Comparison of ENCODE assay signal across 18 mouse cellular contexts in genomic region chr9:59271081-59271480, GRCm38 (mm10). TPM values are rescaled to one million over a fixed set of nuclear protein-coding genes. Genes with fewer than 3 reads are reported as not detected.
DNase-seq lines count a peak whose midpoint lies in the region; ATAC-seq and TF ChIP-seq lines count a peak whose summit lies in the region.
"Had no signal": no experiment of that assay in that cellular context is flagged by ENCODE, and none has a peak within 500 bp of the region (broad histone marks: within the 10 kb centered on the region; RNA-seq: fewer than 3 reads in every experiment).

No protein-coding gene starts in this region.

- intact Hi-C loops in gastrocnemius, adult 2 months (cut with DNase I), result no loop called here

- DNase-seq in gastrocnemius, adult 2 months, result no peak
- DNase-seq in gastrocnemius, adult 18-20 months (ENCODE audit: low spot score), result no peak
- DNase-seq in kidney, adult 9 months, result no peak
- DNase-seq in ZHBTc4 (ENCODE audit: low read depth, low spot score), result peak; percentile 53
- no peak for DNase-seq in thymus, postnatal 0 days (ENCODE audit: low spot score)
- no peak for DNase-seq in thymus, postnatal 14 days
- DNase-seq: B cell, adult 2 months; layer of hippocampus, postnatal 36 days; thymus, adult 2 months had no signal

- H3K27me3 ChIP-seq in kidney, embryonic 16.5 days (ENCODE audit: insufficient read depth, low read length), result no peaks in the 10 kb centered on the region
- H3K27me3 ChIP-seq in liver, embryonic 16.5 days (ENCODE audit: control insufficient read depth, insufficient read depth, low read depth, low read length), result no peaks in the 10 kb centered on the region
- H3K27me3 ChIP-seq: forebrain, embryonic 13.5 days; neural tube, embryonic 15.5 days had no signal

- H3K9ac ChIP-seq in kidney, embryonic 16.5 days (replicated peaks; ENCODE audit: low read length), result no peak overlapping the region
- no peak overlapping the region for H3K9ac ChIP-seq in liver, embryonic 16.5 days (ENCODE audit: low read depth, low read length)
- H3K9ac ChIP-seq: forebrain, embryonic 13.5 days; hindbrain, embryonic 14.5 days; neural tube, embryonic 15.5 days had no signal

- H3K4me3 ChIP-seq in gastrocnemius, adult 2 months, result no peak overlapping the region
- H3K4me3 ChIP-seq in kidney, embryonic 16.5 days (ENCODE audit: low read length), result no peak overlapping the region
- H3K4me3 ChIP-seq in liver, embryonic 16.5 days (ENCODE audit: low read depth, low read length), result no peak overlapping the region
- H3K4me3 ChIP-seq: forebrain, embryonic 13.5 days; limb, embryonic 10.5 days; neural tube, embryonic 15.5 days had no signal

- peaks cover 24% of the 10 kb centered on the region for H3K4me1 ChIP-seq in kidney, embryonic 16.5 days (ENCODE audit: insufficient read depth, low read length)
- peaks cover 7% of the 10 kb centered on the region for H3K4me1 ChIP-seq in liver, embryonic 16.5 days (ENCODE audit: control insufficient read depth, low read depth, low read length)
- H3K4me1 ChIP-seq: forebrain, embryonic 13.5 days had no signal

- no peaks in the 10 kb centered on the region for H3K36me3 ChIP-seq in kidney, embryonic 16.5 days (ENCODE audit: insufficient read depth, low read length)
- H3K36me3 ChIP-seq in liver, embryonic 16.5 days (ENCODE audit: control insufficient read depth, insufficient read depth), result no peaks in the 10 kb centered on the region
- H3K36me3 ChIP-seq: limb, embryonic 10.5 days; neural tube, embryonic 15.5 days had no signal

- ATAC-seq in kidney, embryonic 16.5 days (ENCODE audit: low FRiP score, low TSS enrichment), result no peak
- 0 out of 2 replicates have a peak, but pooled peaks have one; percentile 18 for ATAC-seq in liver, embryonic 16.5 days (ENCODE audit: low read depth)
- ATAC-seq: activated CD4-positive, CD25-positive, alpha-beta regulatory T cell, adult 4 months; forebrain, embryonic 13.5 days had no signal

- TF ChIP-seq CTCF in gastrocnemius, adult 2 months (IDR thresholded peaks at IDR 0.05), result no peak

- H3K9me3 ChIP-seq in kidney, embryonic 16.5 days (ENCODE audit: low read length), result no peaks in the 10 kb centered on the region
- H3K9me3 ChIP-seq in liver, embryonic 16.5 days (replicated peaks; ENCODE audit: control insufficient read depth, low read length), result no peaks in the 10 kb centered on the region
- H3K9me3 ChIP-seq: forebrain, embryonic 13.5 days; limb, embryonic 10.5 days; neural tube, embryonic 15.5 days had no signal

- 11% methylated on average over 4 of the region's 4 CpGs for WGBS in kidney, embryonic 16.5 days
- 33% methylated on average over 4 of the region's 4 CpGs for WGBS in liver, embryonic 16.5 days (ENCODE audit: insufficient replicate concordance)

- H3K4me2 ChIP-seq in kidney, embryonic 16.5 days (replicated peaks; ENCODE audit: low read depth, low read length), result no peak overlapping the region
- 0 out of 2 replicates have a peak overlapping the region, but pooled peaks have one; percentile 17 for H3K4me2 ChIP-seq in liver, embryonic 16.5 days (ENCODE audit: low read depth, low read length)
- H3K4me2 ChIP-seq: forebrain, embryonic 13.5 days; hindbrain, embryonic 14.5 days; midbrain, embryonic 11.5 days; neural tube, embryonic 15.5 days had no signal

- H3K27ac ChIP-seq in gastrocnemius, adult 2 months, result peak overlapping the region; percentile 76
- peak overlapping the region; percentile 48; the same call in 1 of the 2 replicates for H3K27ac ChIP-seq in kidney, embryonic 16.5 days (ENCODE audit: low read length)
- H3K27ac ChIP-seq in liver, embryonic 16.5 days (ENCODE audit: low read length), result no peak overlapping the region
- H3K27ac ChIP-seq: forebrain, embryonic 13.5 days; hindbrain, embryonic 14.5 days; limb, embryonic 10.5 days; macrophage; neural tube, embryonic 15.5 days had no signal

RNA-seq across cellular contexts. Expression of gene Adpgk, which starts 20.3 kb away (rescaled TPM):
- total RNA-seq in gastrocnemius, adult 2 months (2021), result 1 to 10 TPM; 6.8 to 9.7 TPM
- 1 to 10 TPM; 7.8 to 7.9 TPM for total RNA-seq in gastrocnemius, adult 18-20 months (2021)
- 36.7 and 37.6 TPM in 2 replicates for polyA plus RNA-seq in kidney, embryonic 16.5 days (2015; fragmentation: Nextera tagmentation; extraction: Ambion mirVana)
- polyA plus RNA-seq in liver, embryonic 16.5 days (2015; fragmentation: Nextera tagmentation; extraction: Ambion mirVana), result 24.2 and 32.2 TPM in 2 replicates
- polyA plus RNA-seq in thymus, postnatal 0 days (2015; fragmentation: Nextera tagmentation; extraction: Ambion mirVana), result 19.1 and 20.6 TPM in 2 replicates
